Mouse (Mus musculus) urinary bladder, postnatal 25 days (tissue): ENCODE data around the gene Rbm33.

Experiments
- DNase-seq: peaks from one replicate; pipeline ENCODE4 v3.0.0; 2022; ENCODE audit warnings: low spot score

The Rbm33 gene

DNA sequence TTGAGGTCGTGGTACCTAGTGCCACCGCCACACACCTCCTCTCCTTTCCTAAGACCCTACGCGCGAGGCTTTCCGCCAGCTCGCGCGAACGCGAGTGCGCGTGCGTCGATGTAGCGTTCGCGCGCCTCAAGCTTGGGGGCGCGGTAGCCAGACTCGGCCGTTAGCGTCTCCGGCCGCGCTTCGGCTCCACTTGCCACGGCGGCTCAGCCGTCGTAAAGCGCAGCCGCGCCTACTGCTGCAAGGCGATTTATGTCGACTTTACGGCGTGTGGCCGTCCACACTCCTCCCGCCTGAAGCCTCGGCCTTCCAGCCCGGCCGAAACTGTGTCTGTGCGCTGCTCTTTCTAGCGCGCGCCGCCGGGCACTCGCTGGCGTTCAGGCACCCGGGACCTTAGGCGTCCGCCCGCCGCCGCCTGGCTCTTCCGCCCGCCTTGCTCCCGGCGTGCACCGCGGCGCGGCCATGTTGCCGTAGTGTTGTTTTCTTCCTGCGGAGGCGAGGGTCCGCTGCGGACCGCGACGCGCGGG, at the start of gene Rbm33:
Gene Rbm33, plus strand, starts transcription at position 400 of the 524 bp plus-strand sequence.
- peak; percentile 74 for DNase-seq

DNA sequence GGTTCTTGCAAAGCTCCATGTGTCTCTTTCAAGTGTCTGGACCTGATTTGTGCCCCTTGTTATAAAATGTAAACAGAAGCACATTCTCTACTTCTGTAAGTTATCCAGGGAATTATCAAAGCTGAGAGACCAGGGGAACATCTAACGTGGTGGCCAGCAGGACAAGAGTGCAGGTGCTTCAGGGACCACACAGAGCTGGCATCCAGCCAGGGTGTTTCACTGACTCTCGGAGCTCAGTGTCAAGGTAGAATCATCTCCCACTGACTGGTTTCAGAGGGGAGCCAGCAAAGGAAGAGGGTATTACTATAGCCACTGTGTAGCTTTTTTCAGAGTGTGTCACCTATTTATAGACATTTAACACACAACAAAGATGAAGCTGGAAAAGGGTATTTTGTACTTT, 49.3 kb upstream of the Rbm33 start:
- no peak for DNase-seq

DNA sequence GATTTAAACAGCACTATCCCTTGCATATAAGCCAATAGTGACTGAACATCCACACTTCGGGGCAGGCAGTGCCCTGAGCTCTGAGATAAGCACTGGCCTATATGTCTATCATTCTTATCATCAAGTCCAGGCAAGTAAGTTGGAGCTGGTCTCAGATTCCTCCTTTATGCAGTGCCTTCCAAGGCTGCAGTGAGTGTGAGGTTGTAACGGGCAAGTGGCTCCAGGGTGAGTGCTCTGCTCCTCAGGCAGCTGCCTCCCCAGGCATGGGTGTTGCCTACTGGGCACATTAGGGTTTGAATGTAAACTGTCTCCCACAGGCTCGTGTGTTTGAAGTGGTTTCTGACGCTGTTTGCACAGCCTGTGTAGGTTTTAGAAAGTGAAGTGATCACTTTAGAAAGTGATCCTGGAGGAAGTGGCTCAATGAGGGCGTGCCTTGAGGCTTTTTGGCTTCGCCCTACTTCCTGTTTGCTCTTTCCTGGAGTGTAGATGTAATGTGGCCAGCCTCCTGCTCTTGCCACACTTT, 47.4 kb upstream of the Rbm33 start:
- DNase-seq: no peak

GRCm38 (mm10) chr5:28272836-28273235, 44.1 kb upstream of the Rbm33 start:
- DNase-seq: no peak

DNA sequence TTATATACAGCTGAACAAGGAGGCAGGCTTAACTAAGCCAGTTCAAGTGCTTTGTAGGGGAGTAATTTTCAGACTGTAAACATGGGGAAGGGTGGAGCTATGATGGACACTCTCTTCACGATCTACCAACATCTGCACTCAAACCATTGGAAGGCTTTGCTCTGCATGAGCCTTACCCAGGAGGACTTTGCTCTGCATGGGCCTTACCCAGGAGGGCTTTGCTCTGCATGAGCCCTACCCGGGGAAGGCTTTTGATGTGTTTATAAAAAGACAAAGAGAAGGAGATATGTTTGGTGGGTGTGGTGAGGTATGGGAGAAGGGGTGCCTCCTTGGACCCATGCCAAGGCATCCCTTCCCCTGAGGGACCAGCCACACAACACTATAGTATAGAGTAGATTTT, 39.6 kb upstream of the Rbm33 start:
- no peak for DNase-seq

DNA sequence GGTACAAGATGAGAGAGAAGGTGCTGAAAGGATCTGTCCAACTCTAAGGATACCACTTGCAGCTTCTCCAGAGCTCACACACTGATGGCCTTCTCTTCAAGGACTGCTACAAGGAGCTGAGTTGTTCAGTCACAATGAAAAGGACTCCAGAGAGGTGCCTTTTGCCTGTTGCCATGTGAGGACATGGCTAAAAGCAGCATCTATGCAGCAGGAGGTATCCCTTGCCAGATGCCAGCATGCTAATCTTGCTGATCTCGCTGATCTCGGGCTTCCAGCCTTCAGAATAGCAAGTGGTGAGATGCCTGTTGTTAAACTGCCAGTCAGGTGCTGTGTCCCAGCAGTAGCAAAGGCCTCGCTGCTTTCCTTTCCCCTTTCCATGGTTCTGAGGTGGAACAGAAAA, 27.8 kb upstream of the Rbm33 start:
- DNase-seq: no peak

DNA sequence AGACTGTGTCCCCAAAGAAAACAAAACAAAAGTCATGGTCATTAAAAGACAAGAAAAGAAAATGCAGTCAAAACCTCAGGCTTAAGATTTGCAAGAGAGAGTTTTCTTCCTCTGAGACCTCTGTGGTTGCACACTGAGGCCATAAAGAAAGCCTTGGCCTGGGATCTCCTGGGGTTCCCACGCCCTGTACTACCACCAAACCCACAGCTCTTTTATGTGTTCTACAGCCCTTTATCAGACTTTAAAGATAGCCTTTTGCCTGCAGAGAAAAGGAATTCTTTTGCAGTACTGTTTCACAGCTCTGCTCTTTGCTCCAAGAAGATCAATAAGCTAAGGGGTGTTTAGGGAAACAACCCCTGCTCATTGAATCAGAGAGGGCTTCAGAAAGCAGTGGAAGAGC, 26.3 kb upstream of the Rbm33 start:
- DNase-seq: no peak

GRCm38 (mm10) chr5:28291118-28291850, 25.6 kb upstream of the Rbm33 start:
- no peak for DNase-seq

DNA sequence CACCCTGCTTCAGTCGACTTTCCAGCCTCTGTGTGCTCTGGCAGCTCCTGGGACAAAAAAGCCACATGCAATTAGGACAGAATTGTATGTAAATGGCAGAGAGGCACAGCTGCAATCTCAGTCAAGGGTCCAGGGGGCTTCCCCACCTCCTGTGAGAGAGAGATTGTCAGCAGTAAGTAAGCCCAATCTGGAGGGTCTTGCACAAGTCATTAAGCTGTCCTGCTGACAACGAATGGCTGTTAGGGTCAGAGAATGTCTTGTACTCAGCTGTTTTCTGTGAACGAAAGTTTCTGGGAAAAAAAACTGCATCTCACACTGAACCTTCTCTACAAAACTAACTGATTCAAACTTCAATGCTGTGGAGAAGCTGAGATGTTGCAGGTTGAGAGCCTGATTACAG, 24.6 kb upstream of the Rbm33 start:
- DNase-seq: no peak

DNA sequence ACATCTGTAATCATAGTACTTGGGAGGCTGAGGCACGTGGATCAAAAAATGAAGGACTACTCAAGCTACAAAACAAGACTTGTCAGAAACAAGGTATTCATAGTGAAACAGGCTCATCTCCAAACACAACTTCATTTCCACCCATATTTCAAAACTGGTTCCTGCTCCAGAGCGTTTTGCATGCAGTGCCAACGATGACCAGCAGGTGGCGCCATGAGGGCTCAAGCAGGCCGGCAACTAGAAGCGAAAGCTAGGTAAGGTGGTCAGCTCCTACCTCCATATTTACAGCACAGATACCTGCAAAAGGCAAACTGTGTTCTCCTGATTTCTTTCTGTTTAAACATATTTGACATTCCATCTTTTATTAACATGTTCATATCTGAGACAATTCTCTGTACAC, 22.9 kb upstream of the Rbm33 start:
- peak; percentile 89 for DNase-seq

GRCm38 (mm10) chr5:28298161-28298560, 18.8 kb upstream of the Rbm33 start:
- no peak for DNase-seq

DNA sequence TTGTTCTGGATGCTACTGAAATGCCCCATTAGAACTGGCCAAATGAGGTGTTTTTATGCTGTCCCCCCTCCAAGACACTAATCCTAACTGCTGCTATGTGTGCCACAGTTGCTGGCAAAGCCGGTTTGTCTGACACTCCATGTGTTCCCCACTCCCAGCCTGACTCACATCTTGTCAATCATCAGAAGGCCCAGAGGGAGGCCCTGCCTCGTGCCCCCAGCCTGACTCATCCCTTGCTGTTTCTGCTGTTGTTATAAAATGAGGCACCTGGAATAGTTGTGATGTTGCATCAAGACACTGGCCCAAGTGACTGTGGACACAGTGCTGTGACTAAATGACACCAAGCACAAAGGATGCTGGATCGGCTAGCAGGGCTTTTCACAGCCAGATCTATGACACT, 18.2 kb upstream of the Rbm33 start:
- DNase-seq: no peak

GRCm38 (mm10) chr5:28299346-28299745, 17.6 kb upstream of the Rbm33 start:
- no peak for DNase-seq

DNA sequence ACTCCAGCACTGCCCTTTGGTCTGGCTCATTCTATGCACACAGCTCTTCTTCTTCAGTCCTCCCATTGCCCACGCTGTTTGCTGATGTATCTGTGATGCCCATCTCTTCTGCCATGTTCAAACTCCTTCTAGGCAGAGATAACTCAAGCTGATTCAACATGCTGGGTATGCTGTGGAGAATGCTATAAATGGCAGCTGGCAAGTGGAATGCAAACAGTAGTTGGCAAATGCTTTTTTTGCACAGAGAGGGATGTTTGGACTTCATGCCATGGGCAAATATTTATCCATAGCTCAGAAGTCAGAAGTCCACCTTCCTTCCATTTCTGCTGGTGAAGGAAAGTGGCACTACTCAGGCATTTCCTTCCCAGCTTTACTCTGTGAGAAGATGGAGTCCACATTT, 14.2 kb upstream of the Rbm33 start:
- no peak for DNase-seq

- DNase-seq: no peak
These were observed 12.4 kb upstream of the Rbm33 start for GRCm38 (mm10) chr5:28304551-28304950.

GRCm38 (mm10) chr5:28315526-28315925, 1.4 kb upstream of the Rbm33 start:
- DNase-seq: no peak

GRCm38 (mm10) chr5:28316151-28316721, 685 bp upstream of the Rbm33 start:
- DNase-seq: no peak

DNA sequence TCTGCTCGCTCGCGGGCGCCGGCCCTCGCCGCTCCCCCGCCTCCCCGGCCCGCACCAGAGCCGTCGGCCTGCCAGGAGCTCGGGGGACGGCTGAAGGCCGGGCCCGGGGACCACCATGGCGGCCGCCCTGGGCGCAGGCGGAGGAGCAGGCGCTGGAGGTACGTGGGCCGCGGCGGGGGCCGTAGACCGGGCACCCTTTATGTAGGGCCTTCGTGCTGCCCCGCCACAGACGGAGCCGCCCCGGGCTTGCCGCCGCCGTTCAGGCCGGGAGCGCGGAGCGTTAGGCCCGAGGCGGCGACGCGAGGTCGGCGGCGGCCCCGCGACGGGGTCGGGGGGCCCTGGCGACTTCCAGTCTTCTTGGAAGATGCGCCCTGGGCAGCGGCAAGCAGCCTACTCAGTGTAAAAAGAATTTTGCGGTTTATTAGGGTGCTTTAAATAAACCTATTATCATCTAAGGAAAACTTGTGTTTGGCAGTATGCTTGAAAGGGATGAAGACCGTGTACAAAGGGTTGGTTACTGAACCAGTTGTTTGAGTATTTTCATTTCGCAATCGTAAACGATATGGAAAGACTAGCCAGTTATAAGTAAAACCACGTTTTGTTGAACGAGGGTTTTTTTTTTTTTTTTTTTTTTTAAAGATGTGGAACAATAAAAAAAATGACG, 464 bp downstream of the Rbm33 start:
- no peak for DNase-seq

- DNase-seq: no peak
These were observed 971 bp downstream of the Rbm33 start for GRCm38 (mm10) chr5:28317917-28318267.

DNA sequence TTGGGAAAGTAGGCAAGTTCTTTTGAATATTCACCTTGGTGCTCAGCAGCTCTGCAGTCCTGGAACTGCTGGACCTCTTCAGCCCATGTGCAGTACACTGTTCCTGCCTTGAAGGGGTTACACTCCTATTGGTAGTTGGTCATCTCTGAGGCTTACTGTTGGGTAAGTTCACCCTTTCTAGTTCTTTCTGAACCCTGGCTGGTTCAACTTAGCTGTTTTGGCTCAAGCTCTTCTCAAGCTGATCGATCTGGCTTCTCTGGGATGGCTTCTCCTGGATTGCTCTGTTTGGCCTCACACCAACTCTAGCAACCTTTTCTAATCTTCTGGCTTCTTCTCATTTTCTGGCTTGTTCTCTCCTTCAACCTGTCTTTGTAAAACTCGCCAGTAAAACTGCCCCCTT, 1.8 kb downstream of the Rbm33 start:
- DNase-seq: no peak

DNA sequence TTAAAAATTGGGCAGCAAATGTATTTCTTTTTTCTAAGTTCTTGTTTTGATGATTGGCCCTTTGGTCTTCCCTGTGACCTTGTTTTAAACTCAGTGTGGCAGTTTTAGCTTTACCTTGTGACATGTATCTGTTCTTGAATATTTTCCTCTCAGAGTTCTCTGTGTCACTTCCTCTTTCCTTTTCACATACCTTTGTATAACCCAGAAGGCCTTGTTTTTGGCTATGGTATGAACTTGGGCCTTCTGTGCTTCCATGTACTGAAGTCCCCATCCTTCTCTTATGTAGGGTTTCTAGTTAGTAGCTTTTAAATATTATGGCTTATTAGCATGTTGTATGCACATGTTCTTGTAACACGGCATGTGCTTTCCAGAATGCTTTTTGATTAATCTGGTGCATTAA, 4.8 kb downstream of the Rbm33 start:
- no peak for DNase-seq

DNA sequence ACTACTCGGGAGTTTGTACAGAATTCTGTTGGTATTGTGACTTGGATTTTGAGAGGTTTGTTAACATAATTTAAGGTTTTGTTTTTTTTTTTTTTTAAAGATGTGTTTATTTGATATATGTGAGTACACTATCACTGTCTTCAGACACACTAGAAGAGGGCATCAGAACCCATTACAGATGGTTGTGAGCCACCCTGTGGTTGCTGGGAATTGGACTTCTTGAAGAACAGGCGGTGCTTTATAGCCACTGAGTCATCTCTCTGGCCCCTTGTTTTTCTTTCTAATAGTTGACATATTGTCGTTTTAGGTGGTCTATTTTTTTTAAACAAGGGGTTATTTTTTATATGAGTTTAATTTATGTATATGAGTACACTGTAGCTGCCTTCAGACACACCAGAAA, 5.3 kb downstream of the Rbm33 start:
- no peak for DNase-seq

GRCm38 (mm10) chr5:28323822-28324221, 6.9 kb downstream of the Rbm33 start:
- DNase-seq: no peak
